Comparison of ENCODE assay signal across 10 mouse cellular contexts in genomic region chr6:146207204-146207959, GRCm38 (mm10).
DNase-seq lines count a peak whose midpoint lies in the region; ATAC-seq lines count a peak whose summit lies in the region.
"Had no signal": no experiment of that assay in that cellular context is flagged by ENCODE, and none has a peak within 500 bp of the region (broad histone marks: within the 10 kb centered on the region; RNA-seq: fewer than 3 reads in every experiment).

No protein-coding gene starts in this region.

- H3K9me3 ChIP-seq in heart, embryonic 13.5 days: no peaks in the 10 kb centered on the region

- H3K27me3 ChIP-seq in heart, embryonic 13.5 days (replicated peaks): no peaks in the 10 kb centered on the region

- WGBS in heart, embryonic 13.5 days: 74% methylated on average over 10 of the region's 10 CpGs

- no peak for ATAC-seq in heart, embryonic 13.5 days (ENCODE audit: extremely low read depth, insufficient number of reproducible peaks, low FRiP score, low TSS enrichment)
- ATAC-seq: midbrain, embryonic 16.5 days had no signal

- peak; percentile 25 to 31 for DNase-seq in adrenal gland, postnatal 36 days
- DNase-seq in adrenal gland, adult 18-20 months (ENCODE audit: low spot score in 2 of 2): no peak
- peak; percentile 29 to 31 for DNase-seq in B cell, adult 2 months
- peak; percentile 51 for DNase-seq in kidney, postnatal 14 days
- no peak for DNase-seq in right cerebral cortex, postnatal 4 days
- DNase-seq in frontal cortex, postnatal 25 days (ENCODE audit: low spot score in 2 of 2): no peak
- DNase-seq in left cerebral cortex, adult 11 months (ENCODE audit: low spot score): no peak
- DNase-seq: cerebellum, postnatal 14 days had no signal

- H3K36me3 ChIP-seq in heart, embryonic 13.5 days: peaks cover 3% of the 10 kb centered on the region; the same call in 1 of the 2 replicates

- peaks cover 6% of the 10 kb centered on the region for H3K4me1 ChIP-seq in heart, embryonic 13.5 days

- H3K9ac ChIP-seq in heart, embryonic 13.5 days: no peak overlapping the region

- H3K4me2 ChIP-seq in heart, embryonic 13.5 days: no peak overlapping the region

- no peak overlapping the region for H3K4me3 ChIP-seq in heart, embryonic 13.5 days

- peak overlapping the region; percentile 28; the same call in 1 of the 2 replicates for H3K27ac ChIP-seq in heart, embryonic 13.5 days (replicated peaks)

Comparison
In these comparisons a context has a peak if more than half of its experiments do, and no peak if none do; other contexts are left out.
1. DNase-seq: peak in adrenal gland, postnatal 36 days (2 of 2), B cell, adult 2 months (2 of 2) and kidney, postnatal 14 days (single experiment); none in adrenal gland, adult 18-20 months (0 of 2), right cerebral cortex, postnatal 4 days (single experiment), frontal cortex, postnatal 25 days (0 of 2) and left cerebral cortex, adult 11 months (single experiment).